Mouse (Mus musculus): ENCODE results near the gene Ephb2.

- peak in 1 of 3 experiments; percentile 30 for TF ChIP-seq MYOG (IDR thresholded peaks at IDR 0.05; ENCODE audit: control insufficient read depth in 1 of 3, insufficient read depth in 1 of 3, insufficient read length in 2 of 3, low read depth in 2 of 3)
- TF ChIP-seq CEBPB (IDR thresholded peaks at IDR 0.05; ENCODE audit: insufficient read depth, poor library complexity, severe bottlenecking) = no peak
- TF ChIP-seq POLR2A (IDR thresholded peaks at IDR 0.05; ENCODE audit: insufficient read length, low read depth) = no peak
- TF ChIP-seq USF1 (IDR thresholded peaks at IDR 0.05; ENCODE audit: low read depth) = no peak
- no peak for TF ChIP-seq POLR2AphosphoS2 (IDR thresholded peaks at IDR 0.05; ENCODE audit: insufficient read length, low read depth)
- no peak for TF ChIP-seq MAX (IDR thresholded peaks at IDR 0.05; ENCODE audit: low read depth)
- no peak for TF ChIP-seq E2F4 (IDR thresholded peaks at IDR 0.05; ENCODE audit: insufficient read depth)
Measured at GRCm38 (mm10) chr4:136861806-136862205, 26.0 kb upstream of the Ephb2 start.

Measured in myocyte (in vitro differentiated cells).